Mouse (Mus musculus): ENCODE data around the gene Zbtb9.

Zbtb9 gene

GRCm38 (mm10) chr17:27011998-27012672 lies 39.2 kb downstream of the Zbtb9 start:
- no peak for DNase-seq (ENCODE audit: low read depth, low spot score)

- no peak for DNase-seq (ENCODE audit: low read depth, low spot score)
Observed at GRCm38 (mm10) chr17:27012909-27013308, 39.9 kb downstream of the Zbtb9 start.

GRCm38 (mm10) chr17:27017564-27018499 lies 44.9 kb downstream of the Zbtb9 start:
- DNase-seq (ENCODE audit: low read depth, low spot score), result peak; percentile 91

- no peak for DNase-seq (ENCODE audit: low read depth, low spot score)
Observed at GRCm38 (mm10) chr17:27018555-27019196, 45.7 kb downstream of the Zbtb9 start.

GRCm38 (mm10) chr17:27021076-27021475 lies 48.1 kb downstream of the Zbtb9 start:
- DNase-seq (ENCODE audit: low read depth, low spot score), result no peak

GRCm38 (mm10) chr17:27021736-27022135 lies 48.8 kb downstream of the Zbtb9 start:
- DNase-seq (ENCODE audit: low read depth, low spot score), result no peak

GRCm38 (mm10) chr17:27023342-27023741 lies 50.4 kb downstream of the Zbtb9 start:
- no peak for DNase-seq (ENCODE audit: low read depth, low spot score)

- no peak for DNase-seq (ENCODE audit: low read depth, low spot score)
Observed at GRCm38 (mm10) chr17:27025326-27025902, 52.4 kb downstream of the Zbtb9 start.

GRCm38 (mm10) chr17:27025951-27026350 lies 53.0 kb downstream of the Zbtb9 start:
- DNase-seq (ENCODE audit: low read depth, low spot score), result no peak

- DNase-seq (ENCODE audit: low read depth, low spot score), result no peak
Observed at GRCm38 (mm10) chr17:27027460-27028283, 54.7 kb downstream of the Zbtb9 start.

GRCm38 (mm10) chr17:27028284-27028795 lies 55.4 kb downstream of the Zbtb9 start:
- DNase-seq (ENCODE audit: low read depth, low spot score), result peak; percentile 73

GRCm38 (mm10) chr17:27028909-27029308 lies 55.9 kb downstream of the Zbtb9 start, which contains the start of gene Bak1:
Bak1 (minus strand) TSS chr17:27029009.
- DNase-seq (ENCODE audit: low read depth, low spot score), result no peak

- DNase-seq (ENCODE audit: low read depth, low spot score), result no peak
Observed at GRCm38 (mm10) chr17:27029431-27029830, 56.5 kb downstream of the Zbtb9 start.

- DNase-seq (ENCODE audit: low read depth, low spot score), result no peak
Observed at GRCm38 (mm10) chr17:27030896-27031295, 57.9 kb downstream of the Zbtb9 start.

GRCm38 (mm10) chr17:27032328-27032727 lies 59.4 kb downstream of the Zbtb9 start:
- no peak for DNase-seq (ENCODE audit: low read depth, low spot score)

- peak; percentile 84 for DNase-seq (ENCODE audit: low read depth, low spot score)
Observed at GRCm38 (mm10) chr17:27032869-27033268, 59.9 kb downstream of the Zbtb9 start.

GRCm38 (mm10) chr17:27036465-27036864 lies 63.5 kb downstream of the Zbtb9 start:
- DNase-seq (ENCODE audit: low read depth, low spot score), result no peak

GRCm38 (mm10) chr17:27038335-27039050 lies 65.5 kb downstream of the Zbtb9 start:
- no peak for DNase-seq (ENCODE audit: low read depth, low spot score)

GRCm38 (mm10) chr17:27039432-27040102 lies 66.6 kb downstream of the Zbtb9 start:
- no peak for DNase-seq (ENCODE audit: low read depth, low spot score)

Measured in WW6 (cell line).